Mouse (Mus musculus): Measurements from ENCODE around the gene Tacstd2. TPM values are rescaled to one million over a fixed set of nuclear protein-coding genes. Genes with fewer than 3 reads are reported as not detected.
"Not testable (repeated sequence)": the region's sequence is repeated elsewhere in the genome, so short reads cannot be mapped to it uniquely, and the experiment has no call there.

Tacstd2 gene
- polyA plus RNA-seq, 1 experiment, result not detected

GRCm38 (mm10) chr6:67531822-67532162 is 3.8 kb downstream of the Tacstd2 start:
- Histone ChIP-seq H3K36me3 (ENCODE audit: control insufficient read depth, insufficient read depth, low read length) (no peaks in the 10 kb centered on the region), H3K27ac (ENCODE audit: control insufficient read depth, insufficient read depth, low read depth, low read length) (no peak overlapping the region), H3K4me1 (ENCODE audit: control insufficient read depth, insufficient read depth, low read length) (peaks cover 2% of the 10 kb centered on the region; the same call in 1 of the 2 replicates), H3K4me3 (ENCODE audit: control insufficient read depth, low read depth, low read length) (no peak overlapping the region), H3K27me3 (ENCODE audit: control insufficient read depth, insufficient read depth, low read length) (no peaks in the 10 kb centered on the region)
- TF ChIP-seq CTCF (IDR thresholded peaks at IDR 0.05; ENCODE audit: control insufficient read depth, insufficient read depth, insufficient replicate concordance, low read depth, low read length), result no peak
- TF ChIP-seq POLR2A (IDR thresholded peaks at IDR 0.05; ENCODE audit: control insufficient read depth, low read depth, low read length), result no peak

GRCm38 (mm10) chr6:67530992-67531821 is 4.4 kb downstream of the Tacstd2 start:
- H3K27me3 ChIP-seq (ENCODE audit: control insufficient read depth, insufficient read depth, low read length), result no peaks in the 10 kb centered on the region

GRCm38 (mm10) chr6:67526356-67526755 is 9.2 kb downstream of the Tacstd2 start:
- TF ChIP-seq POLR2A (IDR thresholded peaks at IDR 0.05; ENCODE audit: control insufficient read depth, low read depth, low read length) (no peak), CTCF (IDR thresholded peaks at IDR 0.05; ENCODE audit: control insufficient read depth, insufficient read depth, insufficient replicate concordance, low read depth, low read length) (no peak)
- Histone ChIP-seq H3K27ac (ENCODE audit: control insufficient read depth, insufficient read depth, low read depth, low read length) (no peak overlapping the region), H3K36me3 (ENCODE audit: control insufficient read depth, insufficient read depth, low read length) (no peaks in the 10 kb centered on the region), H3K4me3 (ENCODE audit: control insufficient read depth, low read depth, low read length) (no peak overlapping the region), H3K27me3 (ENCODE audit: control insufficient read depth, insufficient read depth, low read length) (no peaks in the 10 kb centered on the region), H3K4me1 (ENCODE audit: control insufficient read depth, insufficient read depth, low read length) (no peaks in the 10 kb centered on the region)

More at GRCm38 (mm10) chr6:67530992-67531821, 4.4 kb downstream of the Tacstd2 start:
- no peak overlapping the region for H3K4me3 ChIP-seq (ENCODE audit: control insufficient read depth, low read depth, low read length)
- no peak overlapping the region for H3K27ac ChIP-seq (ENCODE audit: control insufficient read depth, insufficient read depth, low read depth, low read length)
- TF ChIP-seq CTCF (IDR thresholded peaks at IDR 0.05; ENCODE audit: control insufficient read depth, insufficient read depth, insufficient replicate concordance, low read depth, low read length), result no peak
- H3K36me3 ChIP-seq (ENCODE audit: control insufficient read depth, insufficient read depth, low read length), result no peaks in the 10 kb centered on the region
- H3K4me1 ChIP-seq (ENCODE audit: control insufficient read depth, insufficient read depth, low read length), result peaks cover 2% of the 10 kb centered on the region; the same call in 1 of the 2 replicates

- Histone ChIP-seq H3K4me3 (ENCODE audit: control insufficient read depth, low read depth, low read length) (no peak overlapping the region), H3K4me1 (ENCODE audit: control insufficient read depth, insufficient read depth, low read length) (no peaks in the 10 kb centered on the region)
- no peak for TF ChIP-seq CTCF (IDR thresholded peaks at IDR 0.05; ENCODE audit: control insufficient read depth, insufficient read depth, insufficient replicate concordance, low read depth, low read length)
Observed at GRCm38 (mm10) chr6:67510752-67511151, 24.8 kb downstream of the Tacstd2 start.

DNA sequence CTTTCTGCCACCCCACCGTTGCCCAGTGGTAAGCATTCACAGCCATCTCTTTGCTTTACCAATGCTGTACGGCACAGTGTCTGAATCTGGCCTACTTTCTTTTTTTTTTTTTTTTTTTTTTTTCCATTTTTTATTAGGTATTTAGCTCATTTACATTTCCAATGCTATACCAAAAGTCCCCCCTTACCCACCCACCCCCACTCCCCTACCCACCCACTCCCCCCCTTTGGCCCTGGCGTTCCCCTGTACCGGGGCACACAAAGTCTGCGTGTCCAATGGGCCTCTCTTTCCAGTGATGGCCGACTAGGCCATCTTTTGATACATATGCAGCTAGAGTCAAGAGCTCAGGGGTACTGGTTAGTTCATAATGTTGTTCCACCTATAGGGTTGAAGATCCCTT is 33.7 kb downstream of the Tacstd2 start:
- not testable (repeated sequence) for H3K4me1 ChIP-seq (ENCODE audit: control insufficient read depth, insufficient read depth, low read length); H3K36me3 ChIP-seq (ENCODE audit: control insufficient read depth, insufficient read depth, low read length); H3K4me3 ChIP-seq (ENCODE audit: control insufficient read depth, low read depth, low read length); H3K27me3 ChIP-seq (ENCODE audit: control insufficient read depth, insufficient read depth, low read length); H3K27ac ChIP-seq (ENCODE audit: control insufficient read depth, insufficient read depth, low read depth, low read length)

More at GRCm38 (mm10) chr6:67510752-67511151, 24.8 kb downstream of the Tacstd2 start:
- Histone ChIP-seq H3K27ac (ENCODE audit: control insufficient read depth, insufficient read depth, low read depth, low read length) (no peak overlapping the region), H3K27me3 (ENCODE audit: control insufficient read depth, insufficient read depth, low read length) (no peaks in the 10 kb centered on the region), H3K36me3 (ENCODE audit: control insufficient read depth, insufficient read depth, low read length) (no peaks in the 10 kb centered on the region)

DNA sequence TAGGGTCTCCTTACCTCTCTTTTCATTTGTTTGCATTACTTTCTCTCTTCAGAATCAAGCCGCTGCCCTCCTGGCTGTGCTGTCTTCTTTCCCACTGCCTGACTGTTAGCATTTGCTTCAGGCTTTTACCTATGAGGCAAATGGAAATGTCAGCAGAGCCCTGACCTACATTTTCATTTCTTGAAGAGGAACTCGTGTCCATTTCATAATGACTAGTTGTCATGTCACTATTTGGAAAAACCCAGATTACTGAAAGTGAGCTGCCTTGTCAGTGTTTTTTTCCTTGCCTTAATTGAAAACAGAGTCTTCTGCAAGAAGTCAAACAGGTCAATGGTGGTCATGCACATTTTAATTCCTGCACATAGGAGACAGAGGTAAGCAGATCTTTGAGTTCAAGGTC is 43.8 kb downstream of the Tacstd2 start, which contains the start of gene Il23r:
Gene Il23r, minus strand, starts transcription at position 101 of the 400 bp plus-strand sequence.
- H3K27me3 ChIP-seq (ENCODE audit: control insufficient read depth, insufficient read depth, low read length), result no peaks in the 10 kb centered on the region
- no peak within 1 kb of the TSS for H3K4me3 ChIP-seq (ENCODE audit: control insufficient read depth, low read depth, low read length)
- no peaks in the 10 kb centered on the region for H3K4me1 ChIP-seq (ENCODE audit: control insufficient read depth, insufficient read depth, low read length)
- no peak within 1 kb of the TSS for H3K27ac ChIP-seq (ENCODE audit: control insufficient read depth, insufficient read depth, low read depth, low read length)
- TF ChIP-seq POLR2A (IDR thresholded peaks at IDR 0.05; ENCODE audit: control insufficient read depth, low read depth, low read length) (no peak), CTCF (IDR thresholded peaks at IDR 0.05; ENCODE audit: control insufficient read depth, insufficient read depth, insufficient replicate concordance, low read depth, low read length) (no peak)
- no peaks in the 10 kb centered on the region for H3K36me3 ChIP-seq (ENCODE audit: control insufficient read depth, insufficient read depth, low read length)

Other genes with a start within 250 kb of the Tacstd2 start
- gene Il12rb2, start 159.6 kb downstream of the Tacstd2 start, polyA plus RNA-seq (2012; rRNA removed), result 0.05 TPM in 1 of 2 replicates, not detected in the other
- not detected in 2 replicates for gene Il23r, start 43.9 kb downstream of the Tacstd2 start, polyA plus RNA-seq (2012; rRNA removed)

Measured in testis, adult 2 months (tissue).